Mouse (Mus musculus) spleen, adult 2 months (tissue): ENCODE data around the gene Yeats4.

Source experiments
- CTCF ChIP-seq: fragments of 200-500 bp; IDR thresholded peaks from 2 replicates; pipeline ENCODE4 v1.5.1; 2011; ENCODE audit warnings: mild to moderate bottlenecking, inconsistent platforms; ENCODE audit not compliant: insufficient read depth, insufficient read length, insufficient replicate concordance; ENCODE audit errors: extremely low read depth
- POLR2A ChIP-seq: fragments of 200-500 bp; IDR thresholded peaks from 2 replicates; pipeline ENCODE4 v1.6.1; 2011; ENCODE audit warnings: low read depth, low read length, inconsistent platforms

DNA sequence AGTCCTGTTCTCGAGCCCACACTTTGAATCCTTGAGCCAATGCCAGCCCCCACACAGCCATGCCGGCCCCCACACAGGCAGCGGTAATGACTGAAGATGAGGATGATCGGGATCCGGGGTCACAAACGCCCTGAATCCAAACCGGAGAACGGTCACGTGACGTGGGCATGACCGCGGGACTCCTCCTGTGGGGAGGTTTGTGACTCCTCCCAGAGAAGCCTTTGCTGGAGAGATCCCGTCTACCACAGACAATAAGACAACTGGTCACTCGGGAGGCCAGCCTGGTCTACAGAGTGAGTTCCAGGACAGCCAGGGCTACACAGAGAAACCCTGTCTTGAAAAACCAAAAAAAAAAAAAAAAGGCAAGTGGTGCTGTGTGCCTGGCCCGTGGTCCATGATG is 16.1 kb downstream of the Yeats4 start:
- TF ChIP-seq CTCF (no peak), POLR2A (no peak)
